Mouse (Mus musculus) gonadal fat pad, adult 2 months (tissue): ENCODE results near the gene Gm21822. TPM values are rescaled to one million over a fixed set of nuclear protein-coding genes. Genes with fewer than 3 reads are reported as not detected.
"Not testable (repeated sequence)": the region's sequence is repeated elsewhere in the genome, so short reads cannot be mapped to it uniquely, and the experiment has no call there.

Source experiments
- DNase-seq: peaks from one replicate; pipeline ENCODE4 v3.0.0-alpha.2; 2012; ENCODE audit warnings: low read depth
- polyA plus RNA-seq: library from polyadenylated mRNA; depleted of rRNA; stranded (reverse); fragments of >200 nt; gene quantifications from 2 replicates; pipeline ENCODE4 v1.2.3, GENCODE M21; 2012; rRNA removed

Gene Gm21822
- polyA plus RNA-seq: not detected in 2 replicates

DNA sequence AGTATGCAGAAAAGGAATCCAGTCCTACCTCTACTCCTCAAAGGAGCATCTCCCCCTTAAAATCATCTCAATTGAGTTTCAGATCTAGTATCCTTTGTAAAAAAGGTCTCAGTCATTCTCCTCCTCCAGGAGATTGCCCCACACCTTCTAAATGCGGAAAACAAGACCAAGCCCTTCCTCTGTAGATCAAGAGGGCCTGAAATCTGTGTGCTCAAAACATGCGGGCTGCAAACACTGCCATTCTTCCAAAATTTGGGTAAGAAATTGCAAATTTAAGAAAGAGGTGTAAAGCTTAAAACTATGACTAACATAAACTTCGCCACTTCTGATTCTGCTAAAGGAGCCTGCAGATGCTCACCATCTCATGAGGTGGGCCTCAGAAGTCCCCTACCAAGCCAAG, at the start of gene Gm21822:
Gene Gm21822 (plus strand): TSS at position 301 of the 400 bp plus-strand sequence.
- not testable (repeated sequence) for DNase-seq
